Mouse (Mus musculus): ENCODE data around the gene Mchr1. TPM values are rescaled to one million over a fixed set of nuclear protein-coding genes. Genes with fewer than 3 reads are reported as not detected.
A peak's percentile ranks its signal among the peaks of the same experiment; 100 is the strongest.

Mchr1 gene
- polyA plus RNA-seq, 1 experiment, result not detected

GRCm38 (mm10) chr15:81231325-81231724 lies 4.0 kb upstream of the Mchr1 start:
- no peak overlapping the region for H3K27ac ChIP-seq (ENCODE audit: control insufficient read depth, insufficient read depth, low read depth, low read length, poor library complexity)
- no peak for TF ChIP-seq POLR2A (IDR thresholded peaks at IDR 0.05; ENCODE audit: borderline replicate concordance, control insufficient read depth, low read depth, low read length)
- 63% methylated on average over 7 of the region's 7 CpGs for WGBS
- H3K4me1 ChIP-seq (ENCODE audit: control insufficient read depth, insufficient read depth, low read length), result no peaks in the 10 kb centered on the region
- no peak overlapping the region for H3K4me3 ChIP-seq (replicated peaks; ENCODE audit: control insufficient read depth, low read depth, low read length)

- Histone ChIP-seq H3K27ac (ENCODE audit: control insufficient read depth, insufficient read depth, low read depth, low read length, poor library complexity) (no peak overlapping the region), H3K4me3 (replicated peaks; ENCODE audit: control insufficient read depth, low read depth, low read length) (no peak overlapping the region), H3K4me1 (ENCODE audit: control insufficient read depth, insufficient read depth, low read length) (no peaks in the 10 kb centered on the region)
- TF ChIP-seq CTCF (IDR thresholded peaks at IDR 0.05; ENCODE audit: control insufficient read depth, insufficient read depth, low read length), result no peak
- TF ChIP-seq POLR2A (IDR thresholded peaks at IDR 0.05; ENCODE audit: borderline replicate concordance, control insufficient read depth, low read depth, low read length), result no peak
- WGBS, result 14% methylated on average over 8 of the region's 8 CpGs
Measured at GRCm38 (mm10) chr15:81236062-81236461, 763 bp downstream of the Mchr1 start.

- WGBS, result 72% methylated on average over 18 of the region's 18 CpGs
- no peak overlapping the region for H3K4me3 ChIP-seq (replicated peaks; ENCODE audit: control insufficient read depth, low read depth, low read length)
- no peaks in the 10 kb centered on the region for H3K4me1 ChIP-seq (ENCODE audit: control insufficient read depth, insufficient read depth, low read length)
- H3K27ac ChIP-seq (ENCODE audit: control insufficient read depth, insufficient read depth, low read depth, low read length, poor library complexity), result no peak overlapping the region
- TF ChIP-seq POLR2A (IDR thresholded peaks at IDR 0.05; ENCODE audit: borderline replicate concordance, control insufficient read depth, low read depth, low read length) (no peak), CTCF (IDR thresholded peaks at IDR 0.05; ENCODE audit: control insufficient read depth, insufficient read depth, low read length) (no peak)
Measured at GRCm38 (mm10) chr15:81237471-81237870, 2.2 kb downstream of the Mchr1 start.

- 21% methylated on average over 7 of the region's 7 CpGs for WGBS
- no peaks in the 10 kb centered on the region for H3K4me1 ChIP-seq (ENCODE audit: control insufficient read depth, insufficient read depth, low read length)
- H3K27ac ChIP-seq (ENCODE audit: control insufficient read depth, insufficient read depth, low read depth, low read length, poor library complexity), result no peak overlapping the region
- no peak overlapping the region for H3K4me3 ChIP-seq (replicated peaks; ENCODE audit: control insufficient read depth, low read depth, low read length)
- TF ChIP-seq POLR2A (IDR thresholded peaks at IDR 0.05; ENCODE audit: borderline replicate concordance, control insufficient read depth, low read depth, low read length), result no peak
- peak; percentile 49 for TF ChIP-seq CTCF (IDR thresholded peaks at IDR 0.05; ENCODE audit: control insufficient read depth, insufficient read depth, low read length)
Measured at GRCm38 (mm10) chr15:81239261-81239660, 4.0 kb downstream of the Mchr1 start.

GRCm38 (mm10) chr15:81239794-81240343 lies 4.6 kb downstream of the Mchr1 start:
- Histone ChIP-seq H3K4me1 (ENCODE audit: control insufficient read depth, insufficient read depth, low read length) (no peaks in the 10 kb centered on the region), H3K27ac (ENCODE audit: control insufficient read depth, insufficient read depth, low read depth, low read length, poor library complexity) (no peak overlapping the region), H3K4me3 (replicated peaks; ENCODE audit: control insufficient read depth, low read depth, low read length) (no peak overlapping the region)
- WGBS, result 78% methylated on average over 13 of the region's 13 CpGs
- TF ChIP-seq POLR2A (IDR thresholded peaks at IDR 0.05; ENCODE audit: borderline replicate concordance, control insufficient read depth, low read depth, low read length), result no peak
- no peak for TF ChIP-seq CTCF (IDR thresholded peaks at IDR 0.05; ENCODE audit: control insufficient read depth, insufficient read depth, low read length)

GRCm38 (mm10) chr15:81246890-81247289 lies 11.6 kb downstream of the Mchr1 start:
- H3K4me1 ChIP-seq (ENCODE audit: control insufficient read depth, insufficient read depth, low read length), result no peaks in the 10 kb centered on the region
- 93% methylated on average over 3 of the region's 3 CpGs for WGBS
- H3K4me3 ChIP-seq (replicated peaks; ENCODE audit: control insufficient read depth, low read depth, low read length), result no peak overlapping the region
- no peak overlapping the region for H3K27ac ChIP-seq (ENCODE audit: control insufficient read depth, insufficient read depth, low read depth, low read length, poor library complexity)
- no peak for TF ChIP-seq POLR2A (IDR thresholded peaks at IDR 0.05; ENCODE audit: borderline replicate concordance, control insufficient read depth, low read depth, low read length)
- TF ChIP-seq CTCF (IDR thresholded peaks at IDR 0.05; ENCODE audit: control insufficient read depth, insufficient read depth, low read length), result no peak

GRCm38 (mm10) chr15:81247583-81248340 lies 12.5 kb downstream of the Mchr1 start:
- H3K4me1 ChIP-seq (ENCODE audit: control insufficient read depth, insufficient read depth, low read length), result no peaks in the 10 kb centered on the region
- TF ChIP-seq CTCF (IDR thresholded peaks at IDR 0.05; ENCODE audit: control insufficient read depth, insufficient read depth, low read length), result no peak
- no peak for TF ChIP-seq POLR2A (IDR thresholded peaks at IDR 0.05; ENCODE audit: borderline replicate concordance, control insufficient read depth, low read depth, low read length)
- WGBS, result 8% methylated on average over 13 of the region's 13 CpGs
- H3K4me3 ChIP-seq (replicated peaks; ENCODE audit: control insufficient read depth, low read depth, low read length), result no peak overlapping the region
- no peak overlapping the region for H3K27ac ChIP-seq (ENCODE audit: control insufficient read depth, insufficient read depth, low read depth, low read length, poor library complexity)

- Histone ChIP-seq H3K4me3 (replicated peaks; ENCODE audit: control insufficient read depth, low read depth, low read length) (no peak overlapping the region), H3K4me1 (ENCODE audit: control insufficient read depth, insufficient read depth, low read length) (no peaks in the 10 kb centered on the region), H3K27ac (ENCODE audit: control insufficient read depth, insufficient read depth, low read depth, low read length, poor library complexity) (no peak overlapping the region)
- 67% methylated on average over 4 of the region's 4 CpGs for WGBS
- TF ChIP-seq CTCF (IDR thresholded peaks at IDR 0.05; ENCODE audit: control insufficient read depth, insufficient read depth, low read length) (no peak), POLR2A (IDR thresholded peaks at IDR 0.05; ENCODE audit: borderline replicate concordance, control insufficient read depth, low read depth, low read length) (no peak)
Measured at GRCm38 (mm10) chr15:81248341-81248679, 13.0 kb downstream of the Mchr1 start.
